Mouse (Mus musculus) hindbrain, postnatal 0 days (tissue): Measurements from ENCODE around the gene Cc2d1a. TPM values are rescaled to one million over a fixed set of nuclear protein-coding genes. Genes with fewer than 3 reads are reported as not detected.

ENCODE experiments used
- ATAC-seq: fragments of 200-750 bp; cut with Nextera tagmentation; 2 replicates; pipeline ENCODE4 v1.8.0; 2017; ENCODE audit warnings: mild to moderate bottlenecking, moderate TSS enrichment, moderate library complexity
- DNase-seq: peaks from one replicate; pipeline ENCODE4 v3.0.0-alpha.2; 2015; ENCODE audit warnings: low spot score
- H3K27ac ChIP-seq: fragments of 300-500 bp; sonication (generic); 2 replicates; pipeline ENCODE4 v1.5.1; 2014; ENCODE audit warnings: mild to moderate bottlenecking
- H3K27me3 ChIP-seq: fragments of 300-500 bp; sonication (generic); 2 replicates; pipeline ENCODE4 v1.6.1; 2014; ENCODE audit warnings: low read length, mixed read lengths; ENCODE audit not compliant: insufficient read depth
- H3K36me3 ChIP-seq: fragments of 300-500 bp; sonication (generic); 2 replicates; pipeline ENCODE4 v1.6.1; 2014; ENCODE audit warnings: low read length, mixed read lengths; ENCODE audit not compliant: insufficient read depth
- H3K4me1 ChIP-seq: fragments of 300-500 bp; sonication (generic); 2 replicates; pipeline ENCODE4 v1.6.1; 2014; ENCODE audit warnings: antibody characterized with exemption, low read length, mixed read lengths; ENCODE audit not compliant: insufficient read depth
- H3K4me2 ChIP-seq: fragments of 300-500 bp; sonication (generic); 2 replicates; pipeline ENCODE4 v1.6.1; 2014; ENCODE audit warnings: low read depth, mild to moderate bottlenecking, low read length, moderate library complexity, mixed read lengths
- H3K4me3 ChIP-seq: fragments of 300-500 bp; sonication (generic); 2 replicates; pipeline ENCODE4 v1.5.1; 2014; ENCODE audit warnings: low read length
- H3K9ac ChIP-seq: fragments of 300-500 bp; sonication (generic); replicated peaks from 2 replicates; pipeline ENCODE4 v1.6.1; 2014; ENCODE audit warnings: mild to moderate bottlenecking, low read length, moderate library complexity, mixed read lengths
- H3K9me3 ChIP-seq: fragments of 300-500 bp; sonication (generic); 2 replicates; pipeline ENCODE4 v1.6.1; 2016; ENCODE audit warnings: low read length, mixed read lengths
- CTCF ChIP-seq: IDR thresholded peaks from 2 replicates; pipeline ENCODE4 v1.5.1; 2016; ENCODE audit warnings: antibody characterized with exemption, control low read depth, low read depth
- WGBS: fragments of 180-500 bp; shearing (Covaris S2); extraction: QIAGEN DNeasy Blood & Tissue Kit; methylation state at CpG from one replicate; pipeline ENCODE4 v1.1.7; 2014; 5-methylcytosine and 5-hydroxymethylcytosine counted together
- polyA plus RNA-seq: library from polyadenylated mRNA; unstranded; fragments of >200 nt; fragmentation: Nextera tagmentation; extraction: Ambion mirVana; gene quantifications from 2 replicates; pipeline ENCODE4 v1.2.1, GENCODE M21; 2015
- total RNA-seq: library from RNA; depleted of rRNA; stranded (reverse); fragments of >200 nt; gene quantifications from 2 replicates; pipeline ENCODE4 v1.2.3, GENCODE M21; 2014; rRNA removed

Cc2d1a gene
- total RNA-seq (66.2 and 75.1 TPM in 2 replicates), polyA plus RNA-seq (47.1 and 49.6 TPM in 2 replicates)

DNA sequence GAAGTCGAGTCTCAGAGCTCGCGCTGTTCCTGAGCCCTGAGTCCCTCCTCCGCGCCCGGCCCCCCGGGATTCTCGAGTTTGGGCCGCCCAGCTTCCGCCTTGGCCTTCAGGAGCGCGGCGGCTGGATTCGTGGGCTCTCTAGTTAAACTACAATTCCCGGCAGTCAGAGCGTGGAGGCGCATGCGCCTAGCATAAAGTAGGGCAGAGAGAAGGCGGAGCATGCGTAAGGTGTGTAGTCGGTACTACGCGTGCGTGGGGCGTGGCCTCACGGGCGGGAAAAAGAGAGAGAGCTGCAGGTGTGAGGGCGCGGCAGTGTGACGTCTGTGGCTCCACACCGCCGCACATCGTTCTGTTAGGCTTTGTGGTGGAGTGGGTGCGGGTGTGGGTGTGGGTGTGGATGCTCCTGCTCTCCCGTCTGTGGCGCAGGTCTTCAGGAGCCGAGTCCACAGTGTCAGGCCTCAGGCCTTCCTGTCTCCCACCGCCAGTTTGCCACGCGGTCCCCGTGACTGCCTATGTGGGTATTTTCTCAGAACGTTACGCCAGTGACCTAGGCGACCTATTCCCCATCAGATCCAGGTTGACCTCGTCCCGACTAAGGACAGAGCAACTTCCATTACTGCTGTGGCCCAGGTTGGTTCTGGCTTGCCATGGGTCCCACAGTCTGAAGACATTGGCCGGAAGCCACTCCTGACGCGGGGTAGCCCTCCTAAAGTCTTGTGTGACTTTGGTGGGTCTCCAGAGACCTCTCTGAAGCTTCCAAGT is at the start of gene Cc2d1a, which contains the start of gene 4930432K21Rik:
TSS of gene Cc2d1a (minus strand) at position 168 of the 762 bp plus-strand sequence.
TSS of gene 4930432K21Rik (plus strand) at position 257 of the 762 bp plus-strand sequence.
- Histone ChIP-seq H3K4me2 (peak within 1 kb of the TSS; percentile 72), H3K27me3 (no peaks in the 10 kb centered on the region), H3K36me3 (peaks cover 12% of the 10 kb centered on the region; the same call in 1 of the 2 replicates), H3K9ac (peak within 1 kb of the TSS; percentile 81), H3K9me3 (no peaks in the 10 kb centered on the region), H3K4me1 (peaks cover 12% of the 10 kb centered on the region), H3K27ac (peak within 1 kb of the TSS; percentile 58; the same call in 1 of the 2 replicates), H3K4me3 (peak within 1 kb of the TSS; percentile 61)
- WGBS = 15% methylated on average over 49 of the region's 49 CpGs
- peak; percentile 94 for ATAC-seq
- peak; percentile 97 for DNase-seq
- peak; percentile 1; the same call in 1 of the 2 replicates for TF ChIP-seq CTCF

- DNase-seq (peak; percentile 93), ATAC-seq (peak; percentile 62)
- Histone ChIP-seq H3K9ac (peak overlapping the region; percentile 35; the same call in 1 of the 2 replicates), H3K9me3 (no peaks in the 10 kb centered on the region), H3K27ac (peak overlapping the region; percentile 83), H3K4me1 (peaks cover 25% of the 10 kb centered on the region), H3K4me2 (peak overlapping the region; percentile 73), H3K27me3 (no peaks in the 10 kb centered on the region), H3K4me3 (peak overlapping the region; percentile 52), H3K36me3 (no peaks in the 10 kb centered on the region)
- TF ChIP-seq CTCF = no peak
- 4% methylated on average over 43 of the region's 43 CpGs for WGBS
These were observed 49.6 kb upstream of the Cc2d1a start for GRCm38 (mm10) chr8:84197141-84197921.

GRCm38 (mm10) chr8:84194224-84194743 is 46.5 kb upstream of the Cc2d1a start:
- Histone ChIP-seq H3K4me1 (peaks cover 11% of the 10 kb centered on the region), H3K27me3 (no peaks in the 10 kb centered on the region), H3K27ac (no peak overlapping the region), H3K4me2 (no peak overlapping the region), H3K36me3 (no peaks in the 10 kb centered on the region), H3K9me3 (no peaks in the 10 kb centered on the region), H3K4me3 (no peak overlapping the region), H3K9ac (no peak overlapping the region)
- no peak for ATAC-seq
- no peak for TF ChIP-seq CTCF
- DNase-seq = no peak
- WGBS = 67% methylated on average over 3 of the region's 3 CpGs

GRCm38 (mm10) chr8:84193566-84193965 is 45.8 kb upstream of the Cc2d1a start:
- TF ChIP-seq CTCF = peak; percentile 60
- DNase-seq = peak; percentile 31
- Histone ChIP-seq H3K27me3 (no peaks in the 10 kb centered on the region), H3K4me1 (peaks cover 10% of the 10 kb centered on the region), H3K4me3 (no peak overlapping the region), H3K9ac (no peak overlapping the region), H3K27ac (no peak overlapping the region), H3K9me3 (no peaks in the 10 kb centered on the region), H3K36me3 (no peaks in the 10 kb centered on the region), H3K4me2 (no peak overlapping the region)
- 79% methylated on average over 5 of the region's 5 CpGs for WGBS
- no peak for ATAC-seq

DNA sequence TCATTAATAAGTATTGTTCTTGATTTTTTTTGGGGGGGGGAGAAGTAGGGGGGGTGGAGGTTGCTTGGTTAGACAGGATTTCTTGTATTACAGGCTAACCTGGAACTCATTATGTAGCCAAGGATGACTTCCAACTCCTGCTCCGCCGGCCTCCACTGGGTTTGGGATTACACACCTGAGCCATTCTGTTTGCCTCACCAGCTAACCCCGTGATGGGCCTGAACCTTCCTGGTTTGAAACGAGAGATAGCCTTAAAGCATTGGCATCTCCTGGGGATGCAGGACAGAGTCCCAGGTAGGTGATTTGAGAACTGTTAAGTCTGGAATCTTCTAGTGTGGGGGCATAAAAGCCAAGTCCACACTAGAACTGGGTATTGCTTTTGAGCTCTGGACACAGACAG is 45.4 kb upstream of the Cc2d1a start:
- H3K4me2 ChIP-seq = no peak overlapping the region
- no peaks in the 10 kb centered on the region for H3K27me3 ChIP-seq
- ATAC-seq = no peak
- H3K4me3 ChIP-seq = no peak overlapping the region
- no peaks in the 10 kb centered on the region for H3K9me3 ChIP-seq
- H3K36me3 ChIP-seq = no peaks in the 10 kb centered on the region
- H3K9ac ChIP-seq = no peak overlapping the region
- no peak for TF ChIP-seq CTCF
- H3K4me1 ChIP-seq = peaks cover 6% of the 10 kb centered on the region
- WGBS = 69% methylated on average over 4 of the region's 4 CpGs
- DNase-seq = no peak
- peak overlapping the region; percentile 68; the same call in 1 of the 2 replicates for H3K27ac ChIP-seq

- no peak overlapping the region for H3K9ac ChIP-seq
- 3% methylated on average over 33 of the region's 33 CpGs for WGBS
- no peaks in the 10 kb centered on the region; the same call in 1 of the 2 replicates for H3K4me1 ChIP-seq
- H3K4me3 ChIP-seq = 0 out of 2 replicates have a peak overlapping the region, but pooled peaks have one; percentile 7
- peak overlapping the region; percentile 43 for H3K4me2 ChIP-seq
- DNase-seq (peak; percentile 77), ATAC-seq (peak; percentile 70)
- no peak for TF ChIP-seq CTCF
- H3K27me3 ChIP-seq = no peaks in the 10 kb centered on the region
- no peaks in the 10 kb centered on the region for H3K9me3 ChIP-seq
- H3K36me3 ChIP-seq = no peaks in the 10 kb centered on the region
- peak overlapping the region; percentile 68 for H3K27ac ChIP-seq
These were observed 44.8 kb upstream of the Cc2d1a start for GRCm38 (mm10) chr8:84192555-84192954.
